Mouse (Mus musculus) forebrain, embryonic 11.5 days (tissue): ENCODE measurements around the gene Gm20388. TPM values are rescaled to one million over a fixed set of nuclear protein-coding genes. Genes with fewer than 3 reads are reported as not detected.

Experiments used
- ATAC-seq: fragments of 200-750 bp; cut with Nextera tagmentation; replicated peaks from 2 replicates; pipeline ENCODE4 v1.8.0; 2017; ENCODE audit warnings: moderate TSS enrichment; ENCODE audit not compliant: low FRiP score
- DNase-seq: peaks from one replicate; pipeline ENCODE4 v3.0.0-alpha.2; 2017; ENCODE audit warnings: low spot score
- H3K27ac ChIP-seq: fragments of 300-500 bp; sonication (generic); 2 replicates; pipeline ENCODE4 v1.5.1; 2014; ENCODE audit warnings: low read depth, low read length
- H3K27me3 ChIP-seq: fragments of 300-500 bp; sonication (generic); 2 replicates; pipeline ENCODE4 v1.6.1; 2014; ENCODE audit warnings: mild to moderate bottlenecking, low read length, mixed read lengths; ENCODE audit not compliant: control insufficient read depth, insufficient read depth
- H3K36me3 ChIP-seq: fragments of 300-500 bp; sonication (generic); 2 replicates; pipeline ENCODE4 v1.6.1; 2014; ENCODE audit warnings: mild to moderate bottlenecking, low read length, moderate library complexity, mixed read lengths; ENCODE audit not compliant: control insufficient read depth, insufficient read depth
- H3K4me1 ChIP-seq: fragments of 300-500 bp; sonication (generic); replicated peaks from 2 replicates; pipeline ENCODE4 v1.6.1; 2014; ENCODE audit warnings: low read length, mixed read lengths; ENCODE audit not compliant: control insufficient read depth, insufficient read depth
- H3K4me2 ChIP-seq: fragments of 300-500 bp; sonication (generic); 2 replicates; pipeline ENCODE4 v1.6.1; 2014; ENCODE audit warnings: low read depth, mild to moderate bottlenecking, low read length, moderate library complexity, mixed read lengths; ENCODE audit not compliant: severe bottlenecking
- H3K4me3 ChIP-seq: fragments of 300-500 bp; sonication (generic); 2 replicates; pipeline ENCODE4 v1.5.1; 2014; ENCODE audit warnings: low read depth, low read length
- H3K9ac ChIP-seq: fragments of 300-500 bp; sonication (generic); 2 replicates; pipeline ENCODE4 v1.6.1; 2014; ENCODE audit warnings: low read length
- H3K9me3 ChIP-seq: fragments of 300-500 bp; sonication (generic); 2 replicates; pipeline ENCODE4 v1.6.1; 2016; ENCODE audit warnings: low read length, mixed read lengths; ENCODE audit not compliant: control insufficient read depth
- WGBS: fragments of 180-500 bp; shearing (Covaris S2); extraction: QIAGEN DNeasy Blood & Tissue Kit; methylation state at CpG from one replicate; pipeline ENCODE4 v1.1.7; 2014; 5-methylcytosine and 5-hydroxymethylcytosine counted together
- microRNA counts: library from miRNA; unstranded; fragments of <30 nt; microRNA quantifications from one replicate; lab custom pipeline; 2015
- microRNA-seq: library from miRNA; unstranded; fragments of <30 nt; microRNA quantifications from one replicate; pipeline ENCODE4, GENCODE M21; 2016; ENCODE audit not compliant: insufficient number of aligned reads
- polyA plus RNA-seq: library from polyadenylated mRNA; unstranded; fragments of >200 nt; fragmentation: Nextera tagmentation; extraction: Ambion mirVana; gene quantifications from 2 replicates; pipeline ENCODE4 v1.2.1, GENCODE M21; 2014

Gm20388 gene
- polyA plus RNA-seq, 1 experiment from 2014 or later: not detected

- ATAC-seq (no peak), DNase-seq (no peak)
- no peaks in the 10 kb centered on the region for H3K27me3 ChIP-seq
- no peaks in the 10 kb centered on the region for H3K9me3 ChIP-seq
- WGBS: 63% methylated on average over 10 of the region's 10 CpGs
- no peaks in the 10 kb centered on the region for H3K36me3 ChIP-seq
- H3K4me3 ChIP-seq: no peak overlapping the region
- no peaks in the 10 kb centered on the region for H3K4me1 ChIP-seq
- H3K4me2 ChIP-seq: no peak overlapping the region
- no peak overlapping the region for H3K27ac ChIP-seq
- no peak overlapping the region for H3K9ac ChIP-seq
Measured at GRCm38 (mm10) chr8:124392271-124393012, 4481.8 kb downstream of the Gm20388 start.

- H3K9me3 ChIP-seq: no peaks in the 10 kb centered on the region
- no peak overlapping the region for H3K9ac ChIP-seq
- no peak overlapping the region for H3K4me3 ChIP-seq
- no peaks in the 10 kb centered on the region for H3K4me1 ChIP-seq
- H3K36me3 ChIP-seq: no peaks in the 10 kb centered on the region
- 79% methylated on average over 5 of the region's 5 CpGs for WGBS
- no peak overlapping the region for H3K4me2 ChIP-seq
- no peaks in the 10 kb centered on the region for H3K27me3 ChIP-seq
- no peak for DNase-seq
- H3K27ac ChIP-seq: no peak overlapping the region
- no peak for ATAC-seq
Measured at GRCm38 (mm10) chr8:124393013-124393412, 4482.4 kb downstream of the Gm20388 start.

DNA sequence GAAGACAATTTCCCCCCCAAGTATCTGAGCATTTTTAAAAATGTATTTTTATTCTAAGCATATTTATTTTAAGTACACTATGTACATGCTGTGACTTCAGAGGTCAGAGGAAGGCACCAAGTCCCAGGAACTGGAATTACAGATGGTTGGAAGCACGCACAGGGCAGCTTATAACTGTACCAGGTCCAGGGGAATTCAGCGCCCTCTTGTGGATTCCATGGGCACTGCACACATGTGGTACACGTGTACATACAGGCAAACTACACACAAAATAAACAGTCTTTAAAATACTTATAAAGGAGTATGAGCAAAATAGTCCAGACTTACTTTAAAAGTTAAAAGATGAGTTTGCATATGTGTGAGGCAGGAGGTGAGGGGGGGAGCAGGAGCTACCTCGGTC lies 4483.3 kb downstream of the Gm20388 start:
- Histone ChIP-seq H3K4me2 (no peak overlapping the region), H3K9me3 (no peaks in the 10 kb centered on the region), H3K27me3 (no peaks in the 10 kb centered on the region), H3K27ac (no peak overlapping the region), H3K4me3 (no peak overlapping the region), H3K4me1 (no peaks in the 10 kb centered on the region), H3K36me3 (no peaks in the 10 kb centered on the region), H3K9ac (no peak overlapping the region)
- no peak for ATAC-seq
- no peak for DNase-seq
- WGBS: 88% methylated on average over 4 of the region's 4 CpGs

DNA sequence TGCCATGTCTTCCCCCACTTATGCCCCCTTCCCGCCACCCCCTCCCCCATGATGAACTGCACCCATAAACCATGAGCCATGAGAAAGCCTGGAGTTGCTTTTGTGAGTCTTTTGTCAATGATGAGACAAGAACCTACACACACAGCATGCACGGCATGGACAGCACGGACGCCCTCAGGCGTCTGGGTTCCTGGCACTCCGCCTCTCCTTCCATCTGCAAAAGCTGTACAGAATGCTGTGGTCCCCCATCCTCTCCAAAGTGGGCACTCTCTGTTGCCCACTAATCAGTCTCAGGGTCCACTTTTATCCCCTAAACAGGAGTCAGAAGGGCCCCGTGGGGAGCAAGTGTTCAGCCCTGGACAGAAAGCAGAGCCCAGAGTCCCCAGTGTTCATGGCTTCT lies 4484.3 kb downstream of the Gm20388 start:
- 89% methylated on average over 7 of the region's 7 CpGs for WGBS
- DNase-seq: no peak
- no peak for ATAC-seq
- H3K9ac ChIP-seq: no peak overlapping the region
- no peaks in the 10 kb centered on the region for H3K36me3 ChIP-seq
- H3K4me2 ChIP-seq: no peak overlapping the region
- no peak overlapping the region for H3K27ac ChIP-seq
- H3K4me3 ChIP-seq: no peak overlapping the region
- H3K4me1 ChIP-seq: 0 out of 2 replicates have a peak, but pooled peaks cover 2% of the 10 kb centered on the region
- no peaks in the 10 kb centered on the region for H3K27me3 ChIP-seq
- no peaks in the 10 kb centered on the region for H3K9me3 ChIP-seq

MicroRNAs encoded within 50 kb of the gene (microRNA counts, 519-probe panel; counts per million panel counts)
- 31.2 counts per million for microRNA mmu-miR-1967 (lab: Ali Mortazavi, UCI)

Small RNAs within 50 kb of the gene (microRNA-seq; reads per million reads assigned to microRNA genes)
- not detected for gene Gm22715
- gene Gm24366: not detected
- not detected for gene Gm27530
- gene Mir1967: not detected
- not detected for gene Mir6396
- gene Mir7079: 3.4 reads per million
- not detected for gene Mir7080
- not detected for gene Mir7237
- gene Mir7687: not detected

Other genes starting within 250 kb of the Gm20388 start
- gene Wfdc1, start 244.5 kb upstream of the Gm20388 start, polyA plus RNA-seq: 0.63 TPM in 1 of 2 replicates, not detected in the other
- gene Atp2c2, start 210.8 kb upstream of the Gm20388 start, polyA plus RNA-seq: 1.0 and 1.7 TPM in 2 replicates
- 12.6 and 13.4 TPM in 2 replicates for gene Tldc1, start 132.4 kb upstream of the Gm20388 start, polyA plus RNA-seq
- 167 and 251 TPM in 2 replicates for gene Cotl1, start 70.3 kb upstream of the Gm20388 start, polyA plus RNA-seq
- gene Klhl36, start 48.6 kb upstream of the Gm20388 start, polyA plus RNA-seq: 7.3 and 9.9 TPM in 2 replicates
- 209 and 210 TPM in 2 replicates for gene Usp10, start 481 bp upstream of the Gm20388 start, polyA plus RNA-seq
- gene Crispld2, start 81.6 kb downstream of the Gm20388 start, polyA plus RNA-seq: 1.6 and 2.1 TPM in 2 replicates
- 29.4 and 29.9 TPM in 2 replicates for gene Zdhhc7, start 190.6 kb downstream of the Gm20388 start, polyA plus RNA-seq
- 9.9 and 10.0 TPM in 2 replicates for gene 6430548M08Rik, start 203.3 kb downstream of the Gm20388 start, polyA plus RNA-seq